Mouse (Mus musculus): ENCODE results near the gene Gm20388. TPM values are rescaled to one million over a fixed set of nuclear protein-coding genes. Genes with fewer than 3 reads are reported as not detected.

Gm20388 gene
- total RNA-seq, 2 experiments from 2014 or later, result 2.4 to 2.6 TPM

DNA sequence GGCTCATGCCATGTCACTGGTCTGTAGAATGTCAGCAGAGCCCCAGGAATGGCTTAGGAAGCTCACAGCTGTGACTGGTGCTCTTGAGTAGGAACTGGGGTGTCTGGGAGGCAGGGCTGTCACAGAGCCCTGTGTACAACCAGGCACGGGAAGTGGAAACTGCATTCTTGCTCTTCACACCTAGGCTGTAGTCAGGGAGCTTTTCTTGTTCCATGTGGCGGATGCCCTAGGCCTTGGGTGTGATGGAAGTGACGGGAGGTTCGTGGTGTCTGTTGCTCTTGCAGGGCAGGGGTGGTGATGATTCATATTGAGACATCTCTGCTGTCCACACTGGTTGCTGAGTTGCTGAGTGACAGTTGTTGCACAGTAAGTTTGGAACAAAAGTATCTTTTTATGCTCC, 2084.5 kb downstream of the Gm20388 start:
- Histone ChIP-seq H3K4me3 (no peak overlapping the region), H3K27ac (no peak overlapping the region)
- intact Hi-C loops (cut with DNase I), result no loop called here
- DNase-seq (ENCODE audit: extremely low spot score in 1 of 2, low spot score in 2 of 2), result no peak
- TF ChIP-seq CTCF (IDR thresholded peaks at IDR 0.05), result no peak

DNA sequence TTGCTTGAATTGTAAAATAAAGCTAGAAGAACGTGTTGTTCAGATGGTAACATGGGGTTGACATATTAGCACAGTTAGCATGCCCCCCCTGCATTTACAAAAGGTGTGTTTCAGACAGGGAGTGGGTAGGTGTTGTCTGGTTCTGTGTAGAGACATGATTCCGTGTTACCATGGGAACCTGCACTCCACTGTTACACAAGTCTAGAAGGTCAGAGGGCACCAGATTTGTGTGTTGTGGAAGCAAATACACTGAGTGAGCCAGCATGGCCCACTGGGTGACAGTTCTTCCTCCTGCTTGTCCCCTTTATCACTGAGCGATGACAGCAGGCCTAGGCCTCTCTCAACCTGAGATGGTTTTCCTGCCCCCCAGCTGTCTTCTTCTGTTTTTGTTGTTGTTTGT, 2085.3 kb downstream of the Gm20388 start:
- H3K4me3 ChIP-seq, result no peak overlapping the region
- no peak overlapping the region for H3K27ac ChIP-seq
- intact Hi-C loops (cut with DNase I), result no loop called here
- TF ChIP-seq CTCF (IDR thresholded peaks at IDR 0.05), result no peak
- DNase-seq (ENCODE audit: extremely low spot score in 1 of 2, low spot score in 2 of 2), result no peak

DNA sequence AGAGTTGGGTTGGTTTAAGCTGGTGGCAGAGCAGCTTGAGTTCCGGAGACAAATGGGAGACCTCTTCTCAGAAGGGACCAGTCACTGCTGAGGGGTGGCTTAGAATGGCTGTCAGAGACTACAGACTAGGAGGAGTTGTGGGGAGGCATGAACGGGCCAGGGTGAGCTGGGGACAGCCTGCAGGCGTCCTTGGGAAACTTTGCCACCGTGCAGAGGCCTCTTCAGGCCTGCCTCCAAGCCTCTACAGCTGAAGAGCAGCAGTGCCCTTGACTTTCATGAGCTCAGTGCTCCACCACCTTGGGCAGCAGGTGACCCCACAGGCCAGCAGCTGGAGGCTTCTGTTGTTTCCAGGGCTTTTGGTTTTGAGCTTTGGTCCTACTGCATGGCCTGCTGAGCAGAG, 2088.0 kb downstream of the Gm20388 start:
- intact Hi-C loops (cut with DNase I), result no loop called here
- TF ChIP-seq CTCF (IDR thresholded peaks at IDR 0.05), result no peak
- DNase-seq (ENCODE audit: extremely low spot score in 1 of 2, low spot score in 2 of 2), result no peak
- H3K4me3 ChIP-seq, result no peak overlapping the region
- H3K27ac ChIP-seq, result no peak overlapping the region

DNA sequence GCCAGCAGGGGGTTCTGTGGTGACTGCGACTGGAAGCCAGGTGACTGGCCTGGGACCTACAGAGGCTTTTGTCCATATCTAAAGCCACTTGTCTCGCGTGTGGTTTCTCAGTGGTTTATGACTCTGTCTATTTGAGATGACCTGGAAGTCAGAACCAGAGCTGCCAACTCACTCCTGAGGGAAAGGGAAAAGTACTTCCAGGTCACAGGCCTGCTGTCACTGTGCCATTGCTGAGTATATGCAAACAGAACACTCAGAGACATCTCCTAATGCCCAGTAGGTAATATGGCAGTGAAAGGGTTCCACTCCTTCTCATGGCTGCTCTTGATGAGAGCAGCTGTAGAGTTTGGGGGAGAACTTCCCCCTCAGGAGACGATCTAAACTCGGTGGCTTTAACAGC, 2088.6 kb downstream of the Gm20388 start:
- H3K4me3 ChIP-seq, result no peak overlapping the region
- no peak for DNase-seq (ENCODE audit: extremely low spot score in 1 of 2, low spot score in 2 of 2)
- intact Hi-C loops (cut with DNase I), result no loop called here
- no peak overlapping the region for H3K27ac ChIP-seq
- no peak; the same call in 1 of the 2 replicates for TF ChIP-seq CTCF (IDR thresholded peaks at IDR 0.05)

DNA sequence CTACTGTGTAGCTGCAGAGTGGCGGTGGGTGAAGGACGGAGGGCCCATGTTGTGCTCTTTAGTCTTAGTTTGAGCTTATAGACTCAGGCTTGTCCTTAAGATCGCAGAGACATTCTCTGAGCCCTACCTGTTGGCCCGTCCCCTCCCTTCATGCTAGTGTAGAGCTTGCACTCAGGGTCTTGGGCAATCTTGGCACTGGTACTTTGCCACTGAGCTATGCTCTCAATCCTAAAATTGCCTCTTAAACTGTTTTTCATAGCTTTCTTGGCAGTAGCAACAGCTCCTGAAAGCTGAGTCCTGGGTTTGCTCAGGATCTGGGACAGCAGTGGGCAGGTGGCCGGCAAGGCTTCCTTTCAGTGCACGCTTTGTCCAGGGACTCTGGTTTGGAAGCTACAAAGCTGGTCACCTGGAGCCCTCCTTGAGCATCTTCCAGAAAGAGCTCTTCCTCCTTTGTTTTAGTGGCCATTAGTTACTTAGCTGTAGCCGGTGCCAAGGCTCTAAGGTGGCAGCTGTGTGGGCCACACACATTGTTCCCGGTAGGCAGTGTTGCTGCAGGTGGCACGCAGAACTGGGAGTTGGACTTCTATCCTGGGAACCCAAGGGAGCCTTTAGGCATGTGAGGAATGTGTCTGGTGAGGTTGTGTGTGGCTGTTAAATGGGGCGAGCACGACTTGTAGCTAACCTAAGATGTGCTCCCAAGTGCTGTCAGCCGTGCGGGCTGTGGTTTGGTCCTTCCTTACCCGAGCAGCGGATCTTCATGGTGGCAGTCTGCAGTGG, 2090.9 kb downstream of the Gm20388 start:
- intact Hi-C loops (cut with DNase I), result no loop called here
- H3K4me3 ChIP-seq, result no peak overlapping the region
- no peak for TF ChIP-seq CTCF (IDR thresholded peaks at IDR 0.05)
- no peak overlapping the region for H3K27ac ChIP-seq
- no peak for DNase-seq (ENCODE audit: extremely low spot score in 1 of 2, low spot score in 2 of 2)

DNA sequence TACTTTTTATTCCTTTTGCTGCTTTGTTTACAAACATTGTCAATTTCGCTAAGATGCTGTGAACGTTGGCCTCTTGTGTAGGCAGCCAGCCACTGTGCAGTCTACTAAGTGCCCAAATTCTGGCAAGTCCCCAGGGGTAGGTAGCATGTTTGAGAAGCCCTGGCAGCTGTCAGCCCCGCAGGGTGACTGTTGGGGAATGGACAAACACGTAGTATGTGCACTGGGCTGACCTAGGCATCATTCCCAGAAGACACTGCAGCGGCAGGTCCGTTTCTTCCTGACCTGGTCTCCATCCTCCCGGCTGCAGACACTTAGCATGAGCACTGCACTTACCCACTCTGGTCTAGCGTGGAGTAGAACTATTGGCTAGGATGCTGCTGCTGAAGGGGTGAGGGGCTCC, 2093.0 kb downstream of the Gm20388 start:
- no peak overlapping the region for H3K27ac ChIP-seq
- H3K4me3 ChIP-seq, result no peak overlapping the region
- DNase-seq (ENCODE audit: extremely low spot score in 1 of 2, low spot score in 2 of 2), result no peak
- no peak for TF ChIP-seq CTCF (IDR thresholded peaks at IDR 0.05)
- intact Hi-C loops (cut with DNase I), result no loop called here

DNA sequence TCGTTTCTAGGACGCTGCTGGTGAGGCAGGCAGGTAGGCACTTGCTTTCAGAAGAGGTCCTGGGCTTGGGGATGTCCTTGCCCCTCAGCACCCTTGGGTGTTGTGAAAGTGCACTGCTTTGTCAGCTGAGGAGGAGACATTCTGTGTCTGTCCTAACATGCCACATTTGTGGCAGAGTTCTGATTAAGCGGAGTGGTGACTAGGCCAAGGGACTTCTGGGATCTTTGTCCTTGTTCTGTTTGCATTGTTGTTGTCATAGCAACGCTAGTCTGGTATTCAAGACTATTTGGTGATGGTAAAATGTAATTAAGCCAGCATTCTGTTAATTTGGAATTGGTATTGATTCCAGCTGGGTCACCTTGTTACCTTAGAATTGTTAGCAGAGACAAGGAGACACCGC, 2093.5 kb downstream of the Gm20388 start:
- no peak overlapping the region for H3K4me3 ChIP-seq
- DNase-seq (ENCODE audit: extremely low spot score in 1 of 2, low spot score in 2 of 2), result no peak
- H3K27ac ChIP-seq, result no peak overlapping the region
- TF ChIP-seq CTCF (IDR thresholded peaks at IDR 0.05), result no peak
- intact Hi-C loops (cut with DNase I), result no loop called here

DNA sequence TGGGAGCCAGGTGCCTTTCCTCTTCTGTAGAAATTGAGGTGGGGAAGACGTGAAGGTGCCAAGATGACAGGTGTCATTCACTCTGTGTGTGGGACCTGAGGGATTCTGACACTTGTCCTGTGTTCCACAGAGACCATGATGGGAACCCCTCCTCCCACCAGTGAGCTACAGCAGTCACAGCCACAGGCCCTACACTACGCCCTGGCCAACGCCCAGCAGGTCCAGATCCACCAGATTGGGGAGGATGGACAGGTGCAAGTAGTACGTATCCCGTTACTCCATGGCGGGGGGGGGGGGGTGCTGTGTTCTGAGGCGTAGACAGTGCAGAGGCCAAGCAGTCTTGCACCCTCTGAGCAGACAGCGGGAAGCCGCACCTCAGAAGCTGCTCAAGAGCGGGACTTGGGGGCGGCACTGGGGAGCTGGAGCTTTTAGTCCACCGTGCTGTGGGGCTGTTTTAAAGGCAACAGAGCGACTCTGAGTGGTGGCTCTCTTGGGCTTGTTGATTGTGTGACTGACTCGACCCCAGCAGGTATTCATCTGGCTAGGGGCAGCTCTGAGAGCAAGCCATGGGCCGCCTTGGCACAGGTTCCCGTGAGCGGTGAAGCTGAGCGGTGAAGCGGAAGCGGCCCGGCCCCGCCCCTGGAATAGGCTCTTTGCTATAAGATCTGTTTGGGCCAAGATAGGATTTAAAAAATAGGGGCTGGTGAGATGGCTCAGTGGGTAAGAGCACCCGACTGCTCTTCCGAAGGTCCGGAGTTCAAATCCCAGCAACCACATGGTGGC, 2095.0 kb downstream of the Gm20388 start:
- no peak for TF ChIP-seq CTCF (IDR thresholded peaks at IDR 0.05)
- Histone ChIP-seq H3K4me3 (no peak overlapping the region), H3K27ac (no peak overlapping the region)
- no peak for DNase-seq (ENCODE audit: extremely low spot score in 1 of 2, low spot score in 2 of 2)
- intact Hi-C loops (cut with DNase I), result loop anchor here (2.0 kb wide), 1 partner anchor 79 kb away; no protein-coding TSS in a partner anchor

DNA sequence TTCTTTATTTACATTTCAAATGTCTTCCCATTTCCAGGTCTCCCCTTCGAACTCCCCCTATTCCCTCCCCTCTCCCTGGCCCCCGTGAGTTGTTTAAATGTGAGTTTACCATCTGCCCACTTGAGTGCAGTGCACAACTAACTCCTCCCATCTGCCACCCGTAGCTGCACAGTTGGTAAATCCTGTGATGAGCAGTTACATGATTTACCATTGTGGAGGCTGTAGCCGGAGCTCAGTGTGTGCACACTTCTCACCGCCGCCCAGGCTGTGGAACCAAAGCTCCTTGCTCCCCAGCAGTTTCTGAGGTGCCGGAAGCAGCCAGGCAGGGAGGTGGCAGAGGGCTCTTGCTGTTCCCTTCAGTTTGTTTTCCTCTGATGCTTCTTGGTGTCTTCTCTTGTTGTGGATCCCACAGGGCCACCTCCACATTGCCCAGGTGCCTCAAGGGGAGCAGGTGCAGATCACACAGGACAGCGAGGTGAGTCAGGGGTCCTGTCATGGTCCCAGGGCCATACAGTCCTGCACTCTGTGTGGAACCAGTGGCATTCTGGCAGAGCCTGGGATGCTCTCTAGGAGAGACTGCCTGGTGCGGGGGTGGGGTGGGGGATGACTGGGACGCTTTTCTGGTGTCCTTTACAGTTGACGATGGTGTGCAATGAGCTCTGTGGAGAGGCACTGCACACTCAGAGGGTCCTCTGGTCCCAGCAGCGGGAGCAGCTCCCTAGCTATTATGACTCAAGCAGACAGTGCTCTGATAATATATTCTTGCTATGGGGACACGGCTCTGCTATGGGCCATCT, 2096.2 kb downstream of the Gm20388 start:
- DNase-seq (ENCODE audit: extremely low spot score in 1 of 2, low spot score in 2 of 2), result peak in 1 of 2 experiments; percentile 65
- no peak for TF ChIP-seq CTCF (IDR thresholded peaks at IDR 0.05)
- intact Hi-C loops (cut with DNase I), result loop anchor here (2.0 kb wide), 1 partner anchor 78 kb away; no protein-coding TSS in a partner anchor
- Histone ChIP-seq H3K4me3 (peak overlapping the region; percentile 42), H3K27ac (peak overlapping the region; percentile 85)

DNA sequence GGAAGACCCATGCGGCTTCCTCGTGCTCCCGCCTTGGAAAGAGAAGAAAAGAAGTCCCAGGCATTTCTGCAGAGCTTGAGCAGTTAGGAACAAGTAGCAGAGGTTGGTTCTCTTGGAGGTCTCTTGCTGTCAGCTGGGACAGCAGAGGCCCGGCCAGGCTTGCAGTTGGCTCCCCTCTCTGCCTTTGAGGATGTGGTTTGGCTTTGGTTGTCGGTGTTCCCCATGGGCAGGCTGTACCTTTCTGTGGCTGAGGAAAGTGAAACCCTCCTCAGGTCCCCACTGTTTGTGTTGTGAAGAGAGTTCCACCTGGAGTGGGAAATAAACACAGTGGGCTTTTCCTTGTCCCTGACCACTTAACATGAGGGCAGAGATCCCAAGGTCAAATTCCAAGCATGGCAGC, 2097.8 kb downstream of the Gm20388 start:
- no peak overlapping the region for H3K27ac ChIP-seq
- intact Hi-C loops (cut with DNase I), result no loop called here
- H3K4me3 ChIP-seq, result no peak overlapping the region
- no peak for DNase-seq (ENCODE audit: extremely low spot score in 1 of 2, low spot score in 2 of 2)
- no peak for TF ChIP-seq CTCF (IDR thresholded peaks at IDR 0.05)

DNA sequence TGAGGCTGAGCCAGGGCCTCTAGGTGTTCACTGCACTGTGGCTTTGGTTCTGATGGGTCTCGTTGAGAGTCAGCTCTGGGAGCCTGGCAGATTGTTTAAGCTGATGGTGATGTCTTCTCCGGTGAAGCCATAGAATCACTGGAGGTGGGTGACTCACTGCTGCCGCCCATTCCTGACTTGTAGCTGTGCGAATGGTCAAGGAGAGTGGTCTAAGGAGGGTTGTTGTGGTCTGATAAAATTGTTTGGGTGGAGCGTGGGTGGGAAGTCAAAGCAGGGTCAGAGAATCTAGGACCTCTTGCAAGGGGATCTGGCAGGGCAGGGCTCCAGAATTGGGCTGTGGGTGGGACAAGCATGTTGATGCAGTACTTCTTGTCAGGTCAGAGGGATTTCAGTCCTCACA, 2100.0 kb downstream of the Gm20388 start:
- no peak overlapping the region for H3K4me3 ChIP-seq
- H3K27ac ChIP-seq, result peak overlapping the region; percentile 22
- no peak for DNase-seq (ENCODE audit: extremely low spot score in 1 of 2, low spot score in 2 of 2)
- no peak for TF ChIP-seq CTCF (IDR thresholded peaks at IDR 0.05)
- intact Hi-C loops (cut with DNase I), result no loop called here
